Mouse (Mus musculus): ENCODE measurements around the gene Mto1. TPM values are rescaled to one million over a fixed set of nuclear protein-coding genes. Genes with fewer than 3 reads are reported as not detected.
"Not testable (repeated sequence)": the region's sequence is repeated elsewhere in the genome, so short reads cannot be mapped to it uniquely, and the experiment has no call there.

Mto1 gene
- polyA plus RNA-seq, 1 experiment: 7.3 TPM

- 84% methylated on average over 2 of the region's 2 CpGs for WGBS
- no peak overlapping the region for H3K27ac ChIP-seq (ENCODE audit: insufficient read depth, low read depth, low read length)
- TF ChIP-seq POLR2A (IDR thresholded peaks at IDR 0.05; ENCODE audit: low read depth, low read length): no peak
- no peak for TF ChIP-seq CTCF (IDR thresholded peaks at IDR 0.05; ENCODE audit: extremely low read depth, insufficient read length, insufficient replicate concordance, low read depth, low read length)
Observed at GRCm38 (mm10) chr9:78475383-78475780, 27.4 kb downstream of the Mto1 start.

GRCm38 (mm10) chr9:78475873-78476272, 27.9 kb downstream of the Mto1 start:
- Histone ChIP-seq H3K27ac (ENCODE audit: insufficient read depth, low read depth, low read length) (no peak overlapping the region), H3K27me3 (ENCODE audit: control insufficient read depth, insufficient read depth, low read length) (no peaks in the 10 kb centered on the region), H3K36me3 (ENCODE audit: control insufficient read depth, insufficient read depth, low read length) (peaks cover 47% of the 10 kb centered on the region), H3K4me1 (ENCODE audit: control insufficient read depth, insufficient read depth, insufficient read length, low read length) (no peaks in the 10 kb centered on the region), H3K4me3 (ENCODE audit: low read depth, low read length) (no peak overlapping the region)
- 78% methylated on average over 4 of the region's 4 CpGs for WGBS
- TF ChIP-seq CTCF (IDR thresholded peaks at IDR 0.05; ENCODE audit: extremely low read depth, insufficient read length, insufficient replicate concordance, low read depth, low read length): no peak
- no peak for TF ChIP-seq POLR2A (IDR thresholded peaks at IDR 0.05; ENCODE audit: low read depth, low read length)

More at GRCm38 (mm10) chr9:78475383-78475780, 27.4 kb downstream of the Mto1 start:
- H3K36me3 ChIP-seq (ENCODE audit: control insufficient read depth, insufficient read depth, low read length): peaks cover 48% of the 10 kb centered on the region
- H3K4me3 ChIP-seq (ENCODE audit: low read depth, low read length): no peak overlapping the region
- H3K4me1 ChIP-seq (ENCODE audit: control insufficient read depth, insufficient read depth, insufficient read length, low read length): no peaks in the 10 kb centered on the region
- H3K27me3 ChIP-seq (ENCODE audit: control insufficient read depth, insufficient read depth, low read length): no peaks in the 10 kb centered on the region

DNA sequence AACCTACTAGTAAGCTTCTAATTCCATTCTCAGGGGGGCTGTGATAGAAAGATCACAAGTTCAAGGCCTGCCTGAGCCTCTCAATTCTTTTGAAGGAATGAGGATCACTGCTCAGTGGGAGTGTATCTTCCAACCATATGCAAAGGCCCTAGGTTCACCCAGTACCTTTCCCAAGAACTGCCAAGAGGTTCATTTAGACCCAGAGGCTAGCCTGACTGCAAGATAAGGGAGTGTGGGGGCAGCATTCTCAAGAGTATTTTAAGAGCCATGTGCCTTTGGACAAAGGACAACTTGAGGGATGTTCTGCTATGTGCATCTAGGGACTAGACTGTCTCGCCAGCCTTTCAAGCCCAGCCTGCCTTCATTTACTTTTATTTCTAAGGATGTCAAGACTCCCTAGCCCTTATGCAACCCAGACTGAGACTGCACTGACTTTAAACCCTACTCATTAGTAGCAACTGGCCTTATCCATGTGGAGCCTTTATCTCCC, 28.6 kb downstream of the Mto1 start:
- no peak overlapping the region for H3K27ac ChIP-seq (ENCODE audit: insufficient read depth, low read depth, low read length)

GRCm38 (mm10) chr9:78477021-78477551, 29.1 kb downstream of the Mto1 start:
- no peak for TF ChIP-seq POLR2A (IDR thresholded peaks at IDR 0.05; ENCODE audit: low read depth, low read length)
- TF ChIP-seq CTCF (IDR thresholded peaks at IDR 0.05; ENCODE audit: extremely low read depth, insufficient read length, insufficient replicate concordance, low read depth, low read length): no peak
- Histone ChIP-seq H3K36me3 (ENCODE audit: control insufficient read depth, insufficient read depth, low read length) (peaks cover 43% of the 10 kb centered on the region), H3K27ac (ENCODE audit: insufficient read depth, low read depth, low read length) (no peak overlapping the region), H3K4me3 (ENCODE audit: low read depth, low read length) (no peak overlapping the region), H3K27me3 (ENCODE audit: control insufficient read depth, insufficient read depth, low read length) (no peaks in the 10 kb centered on the region), H3K4me1 (ENCODE audit: control insufficient read depth, insufficient read depth, insufficient read length, low read length) (no peaks in the 10 kb centered on the region)
- WGBS: 5% methylated on average over 5 of the region's 5 CpGs

More for the DNA sequence above, 28.6 kb downstream of the Mto1 start:
- no peaks in the 10 kb centered on the region for H3K27me3 ChIP-seq (ENCODE audit: control insufficient read depth, insufficient read depth, low read length)
- H3K4me3 ChIP-seq (ENCODE audit: low read depth, low read length): no peak overlapping the region
- 38% methylated on average over 1 of the region's 1 CpGs for WGBS
- no peaks in the 10 kb centered on the region for H3K4me1 ChIP-seq (ENCODE audit: control insufficient read depth, insufficient read depth, insufficient read length, low read length)
- TF ChIP-seq CTCF (IDR thresholded peaks at IDR 0.05; ENCODE audit: extremely low read depth, insufficient read length, insufficient replicate concordance, low read depth, low read length) (no peak), POLR2A (IDR thresholded peaks at IDR 0.05; ENCODE audit: low read depth, low read length) (no peak)
- H3K36me3 ChIP-seq (ENCODE audit: control insufficient read depth, insufficient read depth, low read length): peaks cover 43% of the 10 kb centered on the region

DNA sequence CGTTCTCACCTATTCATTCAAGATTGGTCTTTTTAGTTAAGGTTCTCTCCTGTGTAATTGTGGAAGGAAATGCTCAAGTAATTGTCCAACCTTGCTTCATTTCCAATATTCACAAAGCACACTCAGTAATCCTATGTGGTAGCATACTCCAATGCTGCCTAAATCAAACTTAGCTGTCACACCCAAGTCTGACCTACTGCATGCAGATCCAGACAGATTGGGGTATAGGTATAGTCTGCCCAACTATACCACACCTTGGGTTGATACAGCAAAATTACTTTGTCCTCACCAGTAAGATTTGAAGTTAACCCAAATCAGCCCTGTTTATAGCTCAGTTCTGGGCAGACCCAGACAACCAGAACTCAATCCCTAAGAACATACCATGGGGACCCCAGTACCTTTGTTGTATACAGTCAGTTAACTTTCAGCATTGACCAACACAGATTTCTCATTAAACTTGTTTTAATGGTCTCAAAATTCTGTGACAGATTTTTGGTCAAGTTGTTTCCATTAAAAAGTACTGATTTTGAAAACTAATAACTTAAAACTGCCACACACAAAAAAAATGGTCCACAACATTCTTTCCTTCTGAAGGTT, 30.1 kb downstream of the Mto1 start:
- H3K4me3 ChIP-seq (ENCODE audit: low read depth, low read length); H3K27ac ChIP-seq (ENCODE audit: insufficient read depth, low read depth, low read length); H3K4me1 ChIP-seq (ENCODE audit: control insufficient read depth, insufficient read depth, insufficient read length, low read length); H3K27me3 ChIP-seq (ENCODE audit: control insufficient read depth, insufficient read depth, low read length): not testable (repeated sequence)
- peaks cover 43% of the 10 kb centered on the region for H3K36me3 ChIP-seq (ENCODE audit: control insufficient read depth, insufficient read depth, low read length)
- WGBS: 45% methylated on average over 1 of the region's 1 CpGs

- Histone ChIP-seq H3K36me3 (ENCODE audit: control insufficient read depth, insufficient read depth, low read length) (peaks cover 37% of the 10 kb centered on the region), H3K4me3 (ENCODE audit: low read depth, low read length) (peak overlapping the region; percentile 25)
- 20% methylated on average over 8 of the region's 8 CpGs for WGBS
- H3K27me3 ChIP-seq (ENCODE audit: control insufficient read depth, insufficient read depth, low read length); H3K4me1 ChIP-seq (ENCODE audit: control insufficient read depth, insufficient read depth, insufficient read length, low read length); H3K27ac ChIP-seq (ENCODE audit: insufficient read depth, low read depth, low read length): not testable (repeated sequence)
Observed at GRCm38 (mm10) chr9:78479308-78479707, 31.3 kb downstream of the Mto1 start.

GRCm38 (mm10) chr9:78480227-78480626, 32.2 kb downstream of the Mto1 start:
- not testable (repeated sequence) for H3K27me3 ChIP-seq (ENCODE audit: control insufficient read depth, insufficient read depth, low read length); H3K4me1 ChIP-seq (ENCODE audit: control insufficient read depth, insufficient read depth, insufficient read length, low read length)
- H3K4me3 ChIP-seq (ENCODE audit: low read depth, low read length): peak overlapping the region; percentile 98
- H3K27ac ChIP-seq (ENCODE audit: insufficient read depth, low read depth, low read length): peak overlapping the region; percentile 98
- WGBS: 1% methylated on average over 13 of the region's 13 CpGs
- H3K36me3 ChIP-seq (ENCODE audit: control insufficient read depth, insufficient read depth, low read length): peaks cover 36% of the 10 kb centered on the region
